Mouse (Mus musculus): ENCODE results near the gene Usp3. TPM values are rescaled to one million over a fixed set of nuclear protein-coding genes. Genes with fewer than 3 reads are reported as not detected.
A peak's percentile ranks its signal among the peaks of the same experiment; 100 is the strongest.

The Usp3 gene
- polyA plus RNA-seq, 1 experiment from 2014 or later, result 19.8 TPM

DNA sequence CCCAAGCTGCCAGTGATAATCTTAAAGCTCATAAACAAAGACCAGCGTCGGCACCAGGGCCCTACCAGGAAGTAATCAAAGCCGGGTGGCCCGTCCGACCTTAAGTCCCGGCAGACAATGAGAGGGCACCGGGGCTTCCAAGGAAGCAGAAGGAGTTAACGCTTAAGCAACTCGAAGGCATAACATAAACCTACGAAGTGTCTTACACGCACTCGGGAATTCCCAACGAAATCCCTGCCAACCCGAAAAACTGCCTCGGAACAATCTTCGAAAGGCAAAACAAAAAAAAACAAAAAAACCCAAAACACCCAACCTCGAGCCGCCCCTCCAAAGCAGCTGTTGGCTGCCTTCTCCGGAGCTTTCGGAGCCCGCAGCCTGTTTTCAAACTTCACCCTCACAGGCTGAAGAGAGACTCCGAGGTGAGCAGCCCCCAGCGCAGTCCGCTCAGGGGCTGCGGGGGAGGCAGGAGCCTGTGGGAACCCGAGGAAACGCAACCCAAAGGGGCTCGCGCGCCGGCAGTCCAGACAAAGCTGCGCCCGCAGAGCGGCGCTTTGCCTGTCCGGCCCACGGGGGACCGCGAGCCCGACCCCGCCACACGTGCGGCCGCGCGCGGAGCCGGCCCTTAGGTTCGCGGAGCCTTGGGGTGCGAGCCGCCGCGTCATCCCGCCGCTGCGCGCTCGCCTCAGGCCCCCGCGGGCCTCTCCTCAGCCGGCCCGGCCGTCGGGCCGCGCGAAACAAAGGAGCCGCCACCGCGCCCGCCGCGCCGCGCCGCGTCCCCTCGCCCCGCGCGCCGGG is 894 bp downstream of the Usp3 start:
- Histone ChIP-seq H3K27ac (ENCODE audit: low read depth) (peak overlapping the region; percentile 99), H3K4me2 (ENCODE audit: low read depth, low read length) (peak overlapping the region; percentile 83), H3K9me3 (ENCODE audit: low read length) (no peaks in the 10 kb centered on the region), H3K4me3 (ENCODE audit: low read depth, low read length) (peak overlapping the region; percentile 88), H3K4me1 (ENCODE audit: insufficient read depth) (peaks cover 43% of the 10 kb centered on the region), H3K9ac (replicated peaks) (peak overlapping the region; percentile 99), H3K36me3 (replicated peaks; ENCODE audit: insufficient read depth, low read length) (no peaks in the 10 kb centered on the region), H3K27me3 (ENCODE audit: insufficient read depth, low read length) (no peaks in the 10 kb centered on the region)
- under 1% methylated on average over 54 of the region's 83 CpGs for WGBS (ENCODE audit: insufficient replicate concordance)
- TF ChIP-seq EP300 (IDR thresholded peaks at IDR 0.05; ENCODE audit: low read depth) (0 out of 2 replicates have a peak, but pooled peaks have one; percentile 24), CTCF (IDR thresholded peaks at IDR 0.05; ENCODE audit: low read depth) (no peak)
- peak; percentile 56 for DNase-seq
- ATAC-seq, result peak; percentile 54

GRCm38 (mm10) chr9:66590051-66590450 is 2.9 kb downstream of the Usp3 start:
- 62% methylated on average over 2 of the region's 2 CpGs for WGBS (ENCODE audit: insufficient replicate concordance)
- no peak overlapping the region for H3K27ac ChIP-seq (ENCODE audit: low read depth)
- no peaks in the 10 kb centered on the region for H3K9me3 ChIP-seq (ENCODE audit: low read length)
- ATAC-seq (no peak), DNase-seq (no peak)
- H3K9ac ChIP-seq (replicated peaks), result no peak overlapping the region; the same call in 1 of the 2 replicates
- no peaks in the 10 kb centered on the region for H3K27me3 ChIP-seq (ENCODE audit: insufficient read depth, low read length)
- peaks cover 33% of the 10 kb centered on the region for H3K4me1 ChIP-seq (ENCODE audit: insufficient read depth)
- H3K36me3 ChIP-seq (replicated peaks; ENCODE audit: insufficient read depth, low read length), result no peaks in the 10 kb centered on the region
- no peak overlapping the region for H3K4me3 ChIP-seq (ENCODE audit: low read depth, low read length)
- TF ChIP-seq EP300 (IDR thresholded peaks at IDR 0.05; ENCODE audit: low read depth), result no peak
- no peak for TF ChIP-seq CTCF (IDR thresholded peaks at IDR 0.05; ENCODE audit: low read depth)
- peak overlapping the region; percentile 38; the same call in 1 of the 2 replicates for H3K4me2 ChIP-seq (ENCODE audit: low read depth, low read length)

DNA sequence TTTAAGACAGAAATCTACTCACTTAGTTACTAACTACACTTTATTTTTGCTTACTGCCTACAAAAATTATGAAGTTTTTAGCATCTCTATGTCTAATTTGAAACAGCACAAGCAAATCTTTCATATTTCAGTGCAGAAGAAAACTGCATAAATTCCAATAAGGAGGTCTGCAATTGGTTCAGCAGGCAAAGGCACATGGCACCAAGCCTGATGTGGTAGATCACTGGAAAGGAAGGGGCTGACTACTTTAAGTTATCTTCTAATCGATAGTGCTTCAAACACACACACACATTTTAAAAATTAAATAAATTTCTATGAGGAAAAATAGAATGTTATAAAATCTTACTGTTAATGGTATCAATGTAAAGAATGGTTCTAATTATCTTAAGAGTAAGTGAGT is 5.9 kb downstream of the Usp3 start:
- Histone ChIP-seq H3K4me2 (ENCODE audit: low read depth, low read length) (no peak overlapping the region), H3K4me1 (ENCODE audit: insufficient read depth) (peaks cover 20% of the 10 kb centered on the region), H3K27ac (ENCODE audit: low read depth) (no peak overlapping the region), H3K4me3 (ENCODE audit: low read depth, low read length) (no peak overlapping the region), H3K9ac (replicated peaks) (no peak overlapping the region), H3K9me3 (ENCODE audit: low read length) (no peaks in the 10 kb centered on the region), H3K36me3 (replicated peaks; ENCODE audit: insufficient read depth, low read length) (no peaks in the 10 kb centered on the region), H3K27me3 (ENCODE audit: insufficient read depth, low read length) (no peaks in the 10 kb centered on the region)
- 70% methylated on average over 1 of the region's 1 CpGs for WGBS (ENCODE audit: insufficient replicate concordance)
- DNase-seq (no peak), ATAC-seq (no peak)
- no peak for TF ChIP-seq EP300 (IDR thresholded peaks at IDR 0.05; ENCODE audit: low read depth)
- no peak for TF ChIP-seq CTCF (IDR thresholded peaks at IDR 0.05; ENCODE audit: low read depth)

- WGBS (ENCODE audit: insufficient replicate concordance), result 33% methylated on average over 1 of the region's 1 CpGs
- Histone ChIP-seq H3K4me2 (ENCODE audit: low read depth, low read length) (no peak overlapping the region), H3K27me3 (ENCODE audit: insufficient read depth, low read length) (no peaks in the 10 kb centered on the region), H3K36me3 (replicated peaks; ENCODE audit: insufficient read depth, low read length) (no peaks in the 10 kb centered on the region), H3K27ac (ENCODE audit: low read depth) (no peak overlapping the region), H3K9ac (replicated peaks) (no peak overlapping the region), H3K4me3 (ENCODE audit: low read depth, low read length) (no peak overlapping the region), H3K4me1 (ENCODE audit: insufficient read depth) (peaks cover 20% of the 10 kb centered on the region), H3K9me3 (ENCODE audit: low read length) (no peaks in the 10 kb centered on the region)
- ATAC-seq, result no peak
- DNase-seq, result no peak
- TF ChIP-seq CTCF (IDR thresholded peaks at IDR 0.05; ENCODE audit: low read depth), result no peak
- no peak for TF ChIP-seq EP300 (IDR thresholded peaks at IDR 0.05; ENCODE audit: low read depth)
Measured at GRCm38 (mm10) chr9:66586533-66586932, 6.4 kb downstream of the Usp3 start.

- Histone ChIP-seq H3K9me3 (ENCODE audit: low read length) (no peaks in the 10 kb centered on the region), H3K36me3 (replicated peaks; ENCODE audit: insufficient read depth, low read length) (no peaks in the 10 kb centered on the region), H3K9ac (replicated peaks) (no peak overlapping the region), H3K27me3 (ENCODE audit: insufficient read depth, low read length) (no peaks in the 10 kb centered on the region), H3K4me2 (ENCODE audit: low read depth, low read length) (no peak overlapping the region), H3K27ac (ENCODE audit: low read depth) (no peak overlapping the region), H3K4me3 (ENCODE audit: low read depth, low read length) (no peak overlapping the region), H3K4me1 (ENCODE audit: insufficient read depth) (peaks cover 10% of the 10 kb centered on the region)
- ATAC-seq (no peak), DNase-seq (no peak)
- 34% methylated on average over 1 of the region's 1 CpGs for WGBS (ENCODE audit: insufficient replicate concordance)
- no peak for TF ChIP-seq EP300 (IDR thresholded peaks at IDR 0.05; ENCODE audit: low read depth)
- no peak for TF ChIP-seq CTCF (IDR thresholded peaks at IDR 0.05; ENCODE audit: low read depth)
Measured at GRCm38 (mm10) chr9:66585191-66585590, 7.8 kb downstream of the Usp3 start.

DNA sequence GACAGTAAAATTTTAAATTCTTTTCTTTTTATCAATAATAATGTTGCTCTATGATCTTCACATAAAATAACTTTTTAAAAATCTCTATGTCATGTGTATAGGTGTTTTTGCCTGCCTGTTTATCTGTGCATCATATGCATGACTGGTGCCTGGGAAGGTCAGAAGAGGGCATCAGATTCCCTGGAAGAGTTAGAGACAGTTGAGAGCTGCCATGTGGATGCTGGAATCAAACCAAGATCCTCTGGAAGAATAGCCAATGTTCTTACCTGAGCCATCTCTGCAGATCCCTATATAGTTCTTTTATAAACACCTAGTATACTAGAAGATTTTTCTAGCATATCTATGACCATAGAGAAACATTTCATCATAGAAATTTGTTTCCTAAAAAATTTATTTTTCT is 8.8 kb downstream of the Usp3 start:
- no peak overlapping the region for H3K4me2 ChIP-seq (ENCODE audit: low read depth, low read length)
- H3K9ac ChIP-seq (replicated peaks), result no peak overlapping the region
- no peaks in the 10 kb centered on the region for H3K27me3 ChIP-seq (ENCODE audit: insufficient read depth, low read length)
- DNase-seq (no peak), ATAC-seq (no peak)
- H3K4me1 ChIP-seq (ENCODE audit: insufficient read depth), result peaks cover 5% of the 10 kb centered on the region
- H3K9me3 ChIP-seq (ENCODE audit: low read length), result no peaks in the 10 kb centered on the region
- H3K4me3 ChIP-seq (ENCODE audit: low read depth, low read length), result no peak overlapping the region
- no peaks in the 10 kb centered on the region for H3K36me3 ChIP-seq (replicated peaks; ENCODE audit: insufficient read depth, low read length)
- TF ChIP-seq EP300 (IDR thresholded peaks at IDR 0.05; ENCODE audit: low read depth) (no peak), CTCF (IDR thresholded peaks at IDR 0.05; ENCODE audit: low read depth) (no peak)
- no peak overlapping the region for H3K27ac ChIP-seq (ENCODE audit: low read depth)

Measured in liver, postnatal 0 days (tissue).